Mouse (Mus musculus): ENCODE data around the gene Kcnip3. TPM values are rescaled to one million over a fixed set of nuclear protein-coding genes. Genes with fewer than 3 reads are reported as not detected.

Gene Kcnip3
- polyA plus RNA-seq, 1 experiment from 2014 or later: 8.5 TPM

DNA sequence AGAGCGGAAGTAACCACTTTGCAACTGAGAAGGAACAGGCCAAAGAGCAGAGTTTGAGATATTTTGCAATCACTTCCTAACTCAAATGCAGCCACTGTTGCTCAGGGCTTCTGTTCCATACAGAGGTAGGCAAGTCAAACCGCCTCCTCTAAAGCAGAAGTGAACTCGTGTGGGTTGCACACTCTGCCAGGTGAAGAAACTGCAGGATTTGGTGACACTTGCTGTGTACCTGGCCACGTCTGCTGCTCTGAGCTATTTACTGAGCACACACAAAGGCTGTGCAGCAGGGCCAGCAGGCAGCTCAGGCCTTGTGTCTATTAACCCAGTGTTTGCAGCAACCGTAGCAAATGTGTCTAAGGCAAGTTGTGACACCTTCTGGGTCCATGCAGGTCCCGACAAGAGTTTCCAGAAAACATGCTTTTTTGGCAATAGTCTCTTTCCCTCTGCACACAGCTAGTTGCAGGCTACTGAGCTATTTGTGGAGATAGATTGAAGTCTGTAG, 15.7 kb downstream of the Kcnip3 start:
- H3K4me3 ChIP-seq (ENCODE audit: low read depth, low read length): no peak overlapping the region
- DNase-seq: no peak
- no peak overlapping the region for H3K4me2 ChIP-seq
- H3K4me1 ChIP-seq (ENCODE audit: insufficient read depth): peaks cover 2% of the 10 kb centered on the region; the same call in 1 of the 2 replicates
- H3K36me3 ChIP-seq (ENCODE audit: insufficient read depth): no peaks in the 10 kb centered on the region
- 70% methylated on average over 6 of the region's 6 CpGs for WGBS
- ATAC-seq (ENCODE audit: insufficient read depth): no peak
- no peak overlapping the region for H3K9ac ChIP-seq
- no peak overlapping the region for H3K27ac ChIP-seq (ENCODE audit: low read depth)
- no peaks in the 10 kb centered on the region for H3K27me3 ChIP-seq (ENCODE audit: insufficient read depth, low read length)
- H3K9me3 ChIP-seq (ENCODE audit: low read depth, low read length): no peaks in the 10 kb centered on the region
- TF ChIP-seq CTCF (IDR thresholded peaks at IDR 0.05; ENCODE audit: low read depth): no peak

DNA sequence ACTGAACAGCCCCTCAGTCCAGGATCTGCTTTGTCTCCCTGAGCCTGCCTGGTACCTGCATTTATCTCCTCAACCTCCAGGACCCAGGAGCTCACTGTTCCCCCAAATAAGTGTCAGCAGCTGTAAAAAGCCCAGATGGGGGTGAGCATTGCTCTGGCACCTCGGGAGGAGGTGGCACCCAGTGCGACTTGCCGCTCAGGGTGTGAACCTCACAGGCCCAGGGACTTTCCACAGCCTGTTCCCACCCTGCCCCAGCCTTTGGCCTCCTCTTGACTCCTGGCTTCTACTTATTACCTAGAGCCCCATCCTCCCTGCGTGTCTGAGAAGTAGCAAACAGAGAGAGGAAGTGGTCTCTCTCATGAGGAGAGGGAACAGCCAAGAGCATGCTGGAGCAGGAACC, 16.7 kb downstream of the Kcnip3 start:
- DNase-seq: no peak
- no peak for TF ChIP-seq CTCF (IDR thresholded peaks at IDR 0.05; ENCODE audit: low read depth)
- H3K27ac ChIP-seq (ENCODE audit: low read depth): no peak overlapping the region
- H3K4me2 ChIP-seq: no peak overlapping the region
- no peaks in the 10 kb centered on the region for H3K9me3 ChIP-seq (ENCODE audit: low read depth, low read length)
- WGBS: 41% methylated on average over 4 of the region's 4 CpGs
- peaks cover 2% of the 10 kb centered on the region; the same call in 1 of the 2 replicates for H3K4me1 ChIP-seq (ENCODE audit: insufficient read depth)
- H3K4me3 ChIP-seq (ENCODE audit: low read depth, low read length): no peak overlapping the region
- no peak for ATAC-seq (ENCODE audit: insufficient read depth)
- no peak overlapping the region for H3K9ac ChIP-seq
- no peaks in the 10 kb centered on the region for H3K36me3 ChIP-seq (ENCODE audit: insufficient read depth)
- no peaks in the 10 kb centered on the region for H3K27me3 ChIP-seq (ENCODE audit: insufficient read depth, low read length)

DNA sequence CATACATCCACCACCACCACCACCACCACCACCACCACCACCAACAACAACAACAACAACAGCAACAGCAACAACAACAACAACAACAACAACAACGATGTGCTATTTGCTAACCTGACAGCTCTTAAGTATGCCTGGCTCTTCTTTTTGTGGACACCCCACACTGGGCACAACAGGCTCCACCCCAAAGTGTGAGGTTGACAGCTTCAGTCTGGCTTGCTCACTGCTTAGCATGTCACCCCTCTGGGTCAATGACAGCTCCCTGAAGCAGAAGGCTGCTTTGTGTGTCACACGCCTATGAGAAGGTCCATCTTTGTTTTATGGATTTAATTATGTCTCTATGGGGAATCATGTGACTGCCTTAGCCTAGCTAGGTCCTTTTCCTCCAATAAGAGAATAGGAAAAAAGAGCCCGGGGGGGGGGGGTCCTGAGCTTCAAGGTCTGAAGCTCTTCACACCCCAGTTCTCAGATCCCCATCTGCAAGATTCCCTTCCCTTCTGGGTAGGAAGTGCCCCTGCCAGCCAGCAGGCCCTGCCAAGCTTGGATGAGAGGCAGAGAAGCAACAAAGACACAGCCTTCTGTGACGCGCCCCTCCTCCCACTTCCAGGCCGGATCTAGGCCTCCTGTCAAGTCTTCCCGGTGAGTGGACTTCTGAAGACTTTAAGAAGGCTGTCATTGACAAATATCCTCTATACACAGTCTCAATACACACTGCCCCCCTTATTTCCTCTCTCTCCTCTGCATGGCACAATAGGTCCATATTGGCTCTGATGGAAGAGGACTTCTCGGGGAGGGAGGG, 17.9 kb downstream of the Kcnip3 start:
- TF ChIP-seq CTCF (IDR thresholded peaks at IDR 0.05; ENCODE audit: low read depth): no peak
- Histone ChIP-seq H3K4me2 (no peak overlapping the region), H3K4me3 (ENCODE audit: low read depth, low read length) (no peak overlapping the region), H3K36me3 (ENCODE audit: insufficient read depth) (no peaks in the 10 kb centered on the region), H3K27ac (ENCODE audit: low read depth) (no peak overlapping the region), H3K9ac (no peak overlapping the region), H3K27me3 (ENCODE audit: insufficient read depth, low read length) (no peaks in the 10 kb centered on the region), H3K9me3 (ENCODE audit: low read depth, low read length) (no peaks in the 10 kb centered on the region), H3K4me1 (ENCODE audit: insufficient read depth) (peaks cover 2% of the 10 kb centered on the region; the same call in 1 of the 2 replicates)
- DNase-seq: peak; percentile 55
- 42% methylated on average over 8 of the region's 8 CpGs for WGBS
- ATAC-seq (ENCODE audit: insufficient read depth): no peak

DNA sequence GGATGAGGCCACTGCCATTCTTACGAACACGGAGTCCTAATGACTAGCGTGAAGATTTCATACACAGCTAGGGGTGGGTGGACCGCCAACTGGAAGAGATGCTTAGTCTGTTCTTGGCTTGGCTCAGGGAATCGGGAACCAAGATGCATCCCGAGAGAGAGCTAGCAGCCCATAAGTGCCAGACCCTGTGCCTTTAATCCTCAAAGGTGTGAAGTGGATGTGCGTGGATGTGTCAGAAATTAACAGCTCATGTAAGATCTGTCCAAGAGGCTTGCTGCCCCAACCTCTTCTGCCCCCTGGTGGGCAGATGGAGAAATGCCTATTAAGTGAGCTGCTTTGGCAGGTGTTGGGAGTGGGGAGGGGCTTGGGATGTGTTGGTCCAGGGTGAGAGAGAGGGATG, 20.8 kb downstream of the Kcnip3 start:
- no peak; the same call in 1 of the 2 replicates for ATAC-seq (ENCODE audit: insufficient read depth)

DNA sequence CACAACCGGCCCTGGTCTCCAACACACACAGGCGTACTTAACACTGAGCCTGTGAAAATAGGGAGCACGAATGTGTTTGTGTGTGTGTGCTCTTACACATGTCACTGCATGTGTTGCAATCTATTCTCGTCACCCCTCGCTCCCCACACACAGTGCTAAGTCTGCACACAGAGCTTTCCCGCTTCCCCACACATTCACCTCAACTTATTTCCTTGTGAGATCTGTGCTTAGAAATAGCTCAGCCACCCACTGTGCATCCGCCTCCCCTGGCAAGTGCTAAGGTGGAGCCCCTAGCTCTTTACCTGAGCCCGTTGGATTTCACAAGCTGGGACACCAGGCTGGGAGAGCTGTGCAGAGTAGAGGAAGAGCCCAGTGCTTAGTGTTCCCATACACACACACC, 23.1 kb downstream of the Kcnip3 start:
- H3K27ac ChIP-seq (ENCODE audit: low read depth): no peak overlapping the region
- no peak overlapping the region for H3K4me2 ChIP-seq
- H3K4me3 ChIP-seq (ENCODE audit: low read depth, low read length): no peak overlapping the region
- no peaks in the 10 kb centered on the region for H3K9me3 ChIP-seq (ENCODE audit: low read depth, low read length)
- no peak for ATAC-seq (ENCODE audit: insufficient read depth)
- DNase-seq: no peak
- WGBS: 68% methylated on average over 8 of the region's 8 CpGs
- no peak for TF ChIP-seq CTCF (IDR thresholded peaks at IDR 0.05; ENCODE audit: low read depth)
- no peaks in the 10 kb centered on the region for H3K27me3 ChIP-seq (ENCODE audit: insufficient read depth, low read length)
- H3K36me3 ChIP-seq (ENCODE audit: insufficient read depth): no peaks in the 10 kb centered on the region
- H3K4me1 ChIP-seq (ENCODE audit: insufficient read depth): no peaks in the 10 kb centered on the region
- no peak overlapping the region for H3K9ac ChIP-seq

More for the DNA sequence above, 20.8 kb downstream of the Kcnip3 start:
- no peak overlapping the region for H3K27ac ChIP-seq (ENCODE audit: low read depth)
- H3K36me3 ChIP-seq (ENCODE audit: insufficient read depth): no peaks in the 10 kb centered on the region
- H3K9me3 ChIP-seq (ENCODE audit: low read depth, low read length): no peaks in the 10 kb centered on the region
- 45% methylated on average over 7 of the region's 7 CpGs for WGBS
- DNase-seq: peak; percentile 74
- H3K4me3 ChIP-seq (ENCODE audit: low read depth, low read length): no peak overlapping the region
- H3K9ac ChIP-seq: no peak overlapping the region
- H3K4me1 ChIP-seq (ENCODE audit: insufficient read depth): no peaks in the 10 kb centered on the region
- H3K4me2 ChIP-seq: no peak overlapping the region
- no peaks in the 10 kb centered on the region for H3K27me3 ChIP-seq (ENCODE audit: insufficient read depth, low read length)
- TF ChIP-seq CTCF (IDR thresholded peaks at IDR 0.05; ENCODE audit: low read depth): peak; percentile 92

DNA sequence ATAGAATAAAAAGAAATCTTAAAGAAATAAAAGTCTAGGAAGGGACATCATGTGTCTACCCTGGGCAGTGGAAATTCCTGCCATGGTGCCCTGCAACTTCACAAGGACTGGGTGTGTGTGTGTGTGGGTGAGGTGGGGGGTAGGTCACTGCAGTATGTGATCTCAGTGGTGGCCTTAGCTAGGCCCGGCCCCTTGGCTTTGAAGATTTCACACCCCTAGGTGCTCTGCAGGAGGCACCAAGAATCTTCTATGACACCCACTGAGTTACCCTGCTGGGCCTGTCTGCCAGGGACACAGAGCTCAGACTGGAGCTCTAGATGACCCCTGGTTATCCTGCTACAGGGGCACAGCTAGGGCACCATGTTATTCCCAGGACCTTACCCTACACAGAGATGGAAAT, 25.6 kb downstream of the Kcnip3 start:
- H3K4me2 ChIP-seq: no peak overlapping the region
- no peak for TF ChIP-seq CTCF (IDR thresholded peaks at IDR 0.05; ENCODE audit: low read depth)
- no peaks in the 10 kb centered on the region for H3K27me3 ChIP-seq (ENCODE audit: insufficient read depth, low read length)
- ATAC-seq (ENCODE audit: insufficient read depth) (no peak), DNase-seq (no peak)
- H3K4me1 ChIP-seq (ENCODE audit: insufficient read depth): no peaks in the 10 kb centered on the region
- H3K36me3 ChIP-seq (ENCODE audit: insufficient read depth): no peaks in the 10 kb centered on the region
- 33% methylated on average over 1 of the region's 1 CpGs for WGBS
- H3K9me3 ChIP-seq (ENCODE audit: low read depth, low read length): no peaks in the 10 kb centered on the region
- no peak overlapping the region for H3K27ac ChIP-seq (ENCODE audit: low read depth)
- H3K9ac ChIP-seq: no peak overlapping the region
- H3K4me3 ChIP-seq (ENCODE audit: low read depth, low read length): no peak overlapping the region

DNA sequence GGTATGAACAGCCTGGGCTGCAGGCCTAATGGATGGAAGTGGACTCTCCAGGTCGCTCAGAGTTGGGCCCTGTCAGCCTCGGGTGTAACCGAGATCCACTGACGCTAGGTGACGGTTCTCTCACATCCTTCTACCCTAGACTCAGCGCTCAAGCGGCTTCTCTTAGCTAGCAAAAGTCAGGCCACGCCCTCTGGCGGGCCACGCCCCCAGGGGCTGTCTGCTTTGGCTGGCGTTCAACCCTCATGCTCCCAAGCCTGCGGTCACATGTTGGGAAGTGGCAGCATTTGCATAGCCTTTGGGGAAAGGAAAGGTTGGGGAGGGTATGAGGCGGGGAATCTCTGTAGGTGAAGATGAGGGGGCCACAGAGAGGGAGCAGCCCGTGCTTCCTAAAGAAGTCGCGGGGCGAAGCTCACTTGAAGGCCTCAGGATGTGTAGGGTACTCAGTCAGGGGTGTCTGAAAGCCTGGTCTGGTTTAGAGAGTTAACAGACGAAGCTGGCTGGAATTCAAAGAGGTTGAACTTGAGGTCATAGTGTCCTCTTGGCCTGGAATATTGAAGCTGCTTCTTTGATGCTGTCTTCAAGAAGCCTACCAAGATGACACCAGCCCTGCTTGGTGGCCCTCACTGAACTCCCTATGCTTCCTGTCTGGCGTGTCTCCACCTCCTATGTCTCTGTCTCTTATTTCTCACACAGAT, 37.3 kb downstream of the Kcnip3 start:
- ATAC-seq (ENCODE audit: insufficient read depth): peak; percentile 55
- H3K4me1 ChIP-seq (ENCODE audit: insufficient read depth): peaks cover 14% of the 10 kb centered on the region
- peak; percentile 28 for TF ChIP-seq CTCF (IDR thresholded peaks at IDR 0.05; ENCODE audit: low read depth)
- DNase-seq: peak; percentile 96
- peaks cover 48% of the 10 kb centered on the region for H3K27me3 ChIP-seq (ENCODE audit: insufficient read depth, low read length)
- no peaks in the 10 kb centered on the region for H3K9me3 ChIP-seq (ENCODE audit: low read depth, low read length)
- H3K9ac ChIP-seq: no peak overlapping the region
- 6% methylated on average over 19 of the region's 19 CpGs for whole genome bisulfite sequencing
- peak overlapping the region; percentile 58 for H3K4me2 ChIP-seq
- H3K36me3 ChIP-seq (ENCODE audit: insufficient read depth): no peaks in the 10 kb centered on the region
- no peak overlapping the region for H3K27ac ChIP-seq (ENCODE audit: low read depth)
- H3K4me3 ChIP-seq (ENCODE audit: low read depth, low read length): peak overlapping the region; percentile 16

Data from lung, embryonic 14.5 days (tissue).